Mouse (Mus musculus): Measurements from ENCODE around the gene Wdcp. TPM values are rescaled to one million over a fixed set of nuclear protein-coding genes. Genes with fewer than 3 reads are reported as not detected.
"Not testable (repeated sequence)": the region's sequence is repeated elsewhere in the genome, so short reads cannot be mapped to it uniquely, and the experiment has no call there.

The Wdcp gene
- polyA plus RNA-seq, 1 experiment from 2014 or later = 26.5 TPM

DNA sequence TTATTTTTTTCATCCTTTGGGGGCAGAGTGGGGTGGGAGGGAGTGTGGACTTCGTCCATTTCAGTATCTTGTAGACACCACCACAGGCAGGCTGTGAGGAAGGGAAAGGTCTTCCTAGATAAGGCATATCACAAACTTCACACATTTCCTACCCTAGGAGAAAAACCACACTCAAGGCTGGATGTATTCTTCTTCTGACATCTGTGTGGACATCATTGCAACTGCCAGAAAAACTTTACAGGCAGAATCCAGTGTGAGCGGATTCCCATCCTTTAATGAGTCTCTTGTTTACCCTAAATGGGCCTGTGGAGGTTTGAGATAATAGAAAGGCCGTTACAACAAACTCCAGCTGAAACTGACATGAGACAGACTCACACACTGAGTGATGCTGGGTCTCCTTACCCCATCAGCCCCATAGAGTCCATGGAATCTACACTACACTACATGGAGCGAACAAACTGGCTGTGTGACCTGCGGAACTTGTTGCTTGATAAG, 29.9 kb downstream of the Wdcp start:
- 76% methylated on average over 5 of the region's 5 CpGs for WGBS
- H3K4me2 ChIP-seq (replicated peaks) = no peak overlapping the region

DNA sequence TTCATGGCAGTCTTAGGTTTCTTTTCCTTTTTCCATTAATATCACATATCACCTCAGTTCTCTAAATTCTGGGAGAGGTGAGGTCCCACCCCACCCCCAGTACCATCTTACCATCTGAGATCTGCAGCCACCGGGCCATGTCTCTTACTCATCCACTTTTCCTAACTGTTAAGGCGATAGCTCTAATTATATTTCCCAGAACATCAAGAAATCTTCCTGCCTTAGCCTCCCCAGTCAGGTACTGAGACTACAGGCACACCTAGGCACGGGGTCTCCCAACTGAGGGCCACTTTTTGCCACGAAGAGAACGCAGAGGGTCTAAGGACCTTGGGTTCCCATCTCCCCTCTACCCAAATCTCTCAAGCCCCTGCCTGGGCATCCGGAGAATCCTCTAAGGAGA, 30.4 kb downstream of the Wdcp start:
- Histone ChIP-seq H3K9ac (peak overlapping the region; percentile 66; the same call in 1 of the 2 replicates), H3K4me1 (peaks cover 10% of the 10 kb centered on the region), H3K4me3 (peak overlapping the region; percentile 42; the same call in 1 of the 2 replicates), H3K4me2 (replicated peaks) (peak overlapping the region; percentile 88), H3K9me3 (no peaks in the 10 kb centered on the region), H3K27me3 (0 out of 2 replicates have a peak, but pooled peaks cover 8% of the 10 kb centered on the region), H3K36me3 (peaks cover 4% of the 10 kb centered on the region), H3K27ac (no peak overlapping the region)
- WGBS = 78% methylated on average over 6 of the region's 6 CpGs
- no peak for ATAC-seq (ENCODE audit: low FRiP score, low read depth)

More for the DNA sequence above, 29.9 kb downstream of the Wdcp start:
- Histone ChIP-seq H3K4me1 (peaks cover 10% of the 10 kb centered on the region), H3K27ac (no peak overlapping the region), H3K9ac (no peak overlapping the region), H3K36me3 (no peaks in the 10 kb centered on the region), H3K9me3 (no peaks in the 10 kb centered on the region), H3K4me3 (no peak overlapping the region), H3K27me3 (0 out of 2 replicates have a peak, but pooled peaks cover 8% of the 10 kb centered on the region)
- no peak for ATAC-seq (ENCODE audit: low FRiP score, low read depth)

DNA sequence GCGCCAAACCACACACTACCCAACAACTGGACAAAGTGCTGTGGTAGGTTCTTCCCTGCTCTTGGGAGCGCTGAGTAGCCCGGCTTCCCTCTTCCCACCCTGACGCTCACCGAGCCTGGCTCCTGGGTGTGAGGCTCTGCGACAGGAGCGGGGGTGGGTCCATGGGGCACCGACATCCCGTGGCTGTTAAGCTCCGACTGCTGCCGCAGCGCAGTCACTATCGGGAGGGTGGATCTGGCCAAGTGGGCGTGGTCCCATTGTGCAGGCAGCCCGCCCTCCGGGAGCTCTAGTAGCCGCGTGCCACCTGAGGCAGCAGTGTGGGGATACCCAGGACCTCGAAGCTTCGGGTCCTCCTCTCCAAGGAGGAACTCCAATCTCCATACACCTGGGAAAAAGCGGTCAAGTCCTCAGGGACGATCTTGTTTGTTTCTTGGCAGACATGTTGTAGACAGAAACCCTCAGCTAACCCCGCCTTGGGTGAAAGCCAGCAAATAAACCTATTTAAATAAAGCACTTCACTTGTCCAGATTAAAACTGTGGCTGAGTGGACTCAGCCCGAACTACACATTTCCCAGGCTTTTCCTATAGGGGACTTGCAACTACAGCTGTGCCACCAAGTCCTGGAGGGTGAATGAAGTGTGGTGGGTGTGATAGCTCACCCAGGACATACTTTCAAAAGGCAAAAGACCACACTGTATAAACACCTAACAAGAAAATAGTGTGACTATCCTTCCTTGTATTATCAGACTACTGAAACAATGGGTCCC, 31.2 kb downstream of the Wdcp start, which contains the start of gene Mfsd2b:
TSS of gene Mfsd2b (minus strand) at position 199 of the 767 bp plus-strand sequence.
- peak within 1 kb of the TSS; percentile 66 for H3K9ac ChIP-seq
- H3K27ac ChIP-seq = no peak within 1 kb of the TSS
- 0 out of 2 replicates have a peak, but pooled peaks cover 8% of the 10 kb centered on the region for H3K27me3 ChIP-seq
- no peaks in the 10 kb centered on the region for H3K9me3 ChIP-seq
- H3K4me1 ChIP-seq = peaks cover 10% of the 10 kb centered on the region
- 6% methylated on average over 24 of the region's 24 CpGs for WGBS
- H3K4me3 ChIP-seq = peak within 1 kb of the TSS; percentile 42
- peaks cover 12% of the 10 kb centered on the region for H3K36me3 ChIP-seq
- peak within 1 kb of the TSS; percentile 88 for H3K4me2 ChIP-seq (replicated peaks)
- ATAC-seq (ENCODE audit: low FRiP score, low read depth) = peak; percentile 83

DNA sequence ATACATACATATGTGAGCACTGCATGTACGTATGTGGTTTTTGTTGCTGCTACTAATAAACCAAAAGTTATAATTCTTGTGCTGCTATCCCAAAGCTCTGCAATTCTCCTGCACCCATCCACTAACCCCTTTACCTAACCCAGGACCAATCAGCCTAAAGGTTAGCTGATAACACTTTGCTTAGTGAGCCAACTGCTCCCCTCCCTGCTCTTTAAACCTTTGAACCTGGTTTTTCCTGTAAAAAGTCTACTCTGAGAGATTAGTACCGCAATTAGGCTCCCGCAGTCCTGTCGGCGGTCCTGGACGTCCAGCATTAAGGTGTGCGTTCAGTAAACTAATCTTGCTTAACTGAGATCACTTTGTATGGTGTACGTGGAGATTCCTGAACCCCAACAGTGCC, 32.5 kb downstream of the Wdcp start:
- no peak for ATAC-seq (ENCODE audit: low FRiP score, low read depth)
- Histone ChIP-seq H3K4me2 (replicated peaks) (no peak overlapping the region), H3K27me3 (0 out of 2 replicates have a peak, but pooled peaks cover 8% of the 10 kb centered on the region), H3K9ac (no peak overlapping the region), H3K4me3 (no peak overlapping the region), H3K27ac (no peak overlapping the region), H3K9me3 (no peaks in the 10 kb centered on the region), H3K36me3 (peaks cover 18% of the 10 kb centered on the region), H3K4me1 (peaks cover 10% of the 10 kb centered on the region)
- WGBS = 77% methylated on average over 8 of the region's 8 CpGs

DNA sequence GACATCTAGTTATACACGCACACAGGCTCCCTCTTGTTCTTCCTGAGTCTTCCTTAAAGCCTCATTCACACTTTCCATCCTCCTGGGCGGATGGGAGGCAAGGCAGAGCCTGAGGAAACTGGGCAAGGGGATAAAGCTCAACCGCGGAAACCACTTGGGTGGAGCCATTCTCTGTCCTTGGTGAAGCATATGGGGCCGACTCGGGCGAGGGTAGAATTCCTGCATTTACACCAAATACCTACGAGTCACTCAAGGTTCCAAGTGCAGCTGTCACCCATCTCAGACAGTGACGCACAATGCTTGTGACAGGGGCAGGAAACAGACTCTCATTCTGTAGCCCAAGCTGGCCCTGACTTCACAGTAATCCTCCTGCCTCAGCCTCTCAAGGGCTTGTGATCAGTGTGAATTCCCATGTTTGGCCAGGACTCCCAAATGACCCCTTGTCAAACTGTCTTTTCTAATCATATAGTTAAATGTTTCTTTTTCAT, 35.2 kb downstream of the Wdcp start:
- Histone ChIP-seq H3K36me3 (peaks cover 29% of the 10 kb centered on the region), H3K4me3 (no peak overlapping the region), H3K27ac (no peak overlapping the region), H3K4me2 (replicated peaks) (no peak overlapping the region), H3K4me1 (peaks cover 10% of the 10 kb centered on the region), H3K9ac (no peak overlapping the region), H3K27me3 (0 out of 2 replicates have a peak, but pooled peaks cover 4% of the 10 kb centered on the region), H3K9me3 (no peaks in the 10 kb centered on the region)
- ATAC-seq (ENCODE audit: low FRiP score, low read depth) = no peak
- 80% methylated on average over 9 of the region's 9 CpGs for WGBS

DNA sequence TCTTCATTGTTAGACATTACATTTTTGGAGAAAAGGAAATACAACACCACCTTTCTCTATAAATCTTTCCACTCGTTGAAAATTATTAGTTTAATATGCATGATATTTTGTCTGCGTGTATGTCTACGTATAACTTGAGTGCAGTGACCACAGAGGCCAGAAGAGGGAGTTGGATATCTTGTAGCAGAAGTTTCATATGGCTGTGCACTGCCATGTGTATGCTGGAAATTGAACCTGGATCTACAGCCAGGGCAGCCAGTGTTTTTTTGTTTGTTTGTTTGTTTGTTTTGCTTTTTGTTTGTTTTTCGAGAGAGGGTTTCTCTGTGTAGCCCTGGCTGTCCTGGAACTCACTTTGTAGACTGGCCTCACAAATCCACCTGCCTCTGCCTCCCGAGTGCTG, 35.9 kb downstream of the Wdcp start:
- no peak overlapping the region for H3K4me3 ChIP-seq
- peaks cover 29% of the 10 kb centered on the region for H3K36me3 ChIP-seq
- H3K9ac ChIP-seq = no peak overlapping the region
- H3K4me2 ChIP-seq (replicated peaks) = no peak overlapping the region
- H3K4me1 ChIP-seq = peaks cover 6% of the 10 kb centered on the region
- no peak for ATAC-seq (ENCODE audit: low FRiP score, low read depth)
- 94% methylated on average over 5 of the region's 5 CpGs for WGBS
- H3K27me3 ChIP-seq = no peaks in the 10 kb centered on the region
- H3K27ac ChIP-seq = no peak overlapping the region
- H3K9me3 ChIP-seq = no peaks in the 10 kb centered on the region

DNA sequence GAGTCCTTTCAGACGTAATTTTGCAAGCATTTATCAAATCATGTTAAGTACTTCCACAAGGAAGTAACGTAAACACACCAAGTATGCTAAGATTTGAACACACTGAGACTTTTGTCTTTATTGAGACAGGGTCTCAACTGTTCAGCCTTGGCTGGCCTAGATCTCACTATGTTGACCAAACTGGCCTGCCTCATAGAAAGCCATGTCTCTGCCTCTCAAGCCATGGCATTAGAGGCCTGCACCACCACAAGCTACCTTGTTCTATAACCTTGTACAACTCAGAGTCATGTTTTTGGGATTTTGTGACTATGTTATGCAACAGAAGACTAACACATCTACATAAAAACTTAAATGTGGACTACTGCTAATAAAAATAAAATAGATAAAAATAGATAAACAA, 39.0 kb downstream of the Wdcp start:
- Histone ChIP-seq H3K9me3 (no peaks in the 10 kb centered on the region), H3K27me3 (no peaks in the 10 kb centered on the region), H3K4me2 (replicated peaks) (no peak overlapping the region), H3K9ac (no peak overlapping the region), H3K36me3 (peaks cover 42% of the 10 kb centered on the region), H3K27ac (no peak overlapping the region), H3K4me3 (no peak overlapping the region), H3K4me1 (no peaks in the 10 kb centered on the region)
- WGBS = 86% methylated on average over 2 of the region's 2 CpGs
- ATAC-seq (ENCODE audit: low FRiP score, low read depth) = no peak

DNA sequence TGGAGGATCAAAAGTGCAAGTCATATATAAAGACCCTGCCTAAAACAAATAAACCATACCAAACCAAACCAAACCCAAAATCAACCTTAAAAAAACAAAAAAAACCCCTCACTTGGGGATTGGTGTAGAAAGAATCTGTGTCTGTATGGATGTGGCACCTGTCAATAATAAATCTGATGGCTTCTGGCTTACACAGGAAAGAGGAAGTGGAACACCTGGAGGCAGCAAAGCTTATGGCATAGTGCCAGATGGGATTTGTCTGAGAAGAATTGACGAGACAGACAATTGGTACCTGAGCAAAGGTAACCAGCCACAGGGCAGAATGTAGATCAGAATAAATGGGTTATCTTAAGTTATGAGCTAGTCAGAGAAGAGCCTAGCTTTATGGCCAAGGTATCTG, 42.0 kb downstream of the Wdcp start:
- Histone ChIP-seq H3K4me2 (replicated peaks) (no peak overlapping the region), H3K27me3 (no peaks in the 10 kb centered on the region), H3K4me3 (no peak overlapping the region), H3K27ac (no peak overlapping the region), H3K9me3 (no peaks in the 10 kb centered on the region), H3K36me3 (peaks cover 24% of the 10 kb centered on the region), H3K4me1 (no peaks in the 10 kb centered on the region), H3K9ac (no peak overlapping the region)
- ATAC-seq (ENCODE audit: low FRiP score, low read depth) = no peak
- WGBS = 33% methylated on average over 1 of the region's 1 CpGs

DNA sequence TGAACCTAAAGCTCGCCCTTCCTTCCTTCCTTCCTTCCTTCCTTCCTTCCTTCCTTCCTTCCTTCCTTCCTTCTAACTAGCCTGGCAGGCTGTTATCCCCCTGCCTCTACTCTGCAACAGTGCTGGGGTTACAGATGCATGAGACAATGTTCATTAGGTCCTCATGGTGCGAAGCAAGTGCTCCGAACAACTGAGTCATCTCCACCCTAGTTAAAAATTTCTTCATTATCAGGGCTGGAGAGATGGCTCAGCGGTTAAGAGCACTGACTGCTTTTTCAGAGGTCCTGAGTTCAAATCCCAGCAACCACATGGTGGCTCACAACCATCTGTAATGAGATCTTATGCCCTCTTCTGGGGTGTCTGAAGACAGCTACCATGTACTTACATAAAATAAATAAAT, 43.5 kb downstream of the Wdcp start:
- peaks cover 31% of the 10 kb centered on the region for H3K36me3 ChIP-seq
- H3K4me1 ChIP-seq; H3K27me3 ChIP-seq; H3K4me3 ChIP-seq; H3K4me2 ChIP-seq (replicated peaks); H3K9ac ChIP-seq; H3K9me3 ChIP-seq; H3K27ac ChIP-seq; ATAC-seq (ENCODE audit: low FRiP score, low read depth): not testable (repeated sequence)
- 98% methylated on average over 4 of the region's 4 CpGs for WGBS

DNA sequence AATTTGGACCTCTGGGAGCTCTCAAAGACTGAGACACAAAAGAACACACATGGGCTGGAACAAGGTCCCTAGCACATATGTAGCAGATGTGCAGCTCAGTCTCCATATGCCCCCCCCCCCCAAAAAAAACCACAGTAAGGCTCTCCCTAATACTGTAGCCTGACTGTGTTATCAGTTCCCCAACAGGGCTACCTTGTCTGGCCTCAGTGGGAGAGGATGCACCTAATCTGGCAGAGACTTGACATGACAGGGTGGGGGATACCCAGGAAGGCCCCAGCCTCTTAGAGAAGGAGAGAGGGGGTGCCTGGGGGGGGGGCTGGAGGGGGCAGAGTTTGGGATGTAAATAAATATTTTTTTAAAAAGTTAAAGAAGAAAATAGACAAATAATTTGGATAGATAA, 45.6 kb downstream of the Wdcp start:
- no peak overlapping the region for H3K4me3 ChIP-seq
- H3K9ac ChIP-seq = no peak overlapping the region
- peaks cover 26% of the 10 kb centered on the region for H3K36me3 ChIP-seq
- no peak overlapping the region for H3K27ac ChIP-seq
- H3K27me3 ChIP-seq = no peaks in the 10 kb centered on the region
- no peaks in the 10 kb centered on the region for H3K9me3 ChIP-seq
- no peaks in the 10 kb centered on the region for H3K4me1 ChIP-seq
- H3K4me2 ChIP-seq (replicated peaks) = no peak overlapping the region
- no peak for ATAC-seq (ENCODE audit: low FRiP score, low read depth)

DNA sequence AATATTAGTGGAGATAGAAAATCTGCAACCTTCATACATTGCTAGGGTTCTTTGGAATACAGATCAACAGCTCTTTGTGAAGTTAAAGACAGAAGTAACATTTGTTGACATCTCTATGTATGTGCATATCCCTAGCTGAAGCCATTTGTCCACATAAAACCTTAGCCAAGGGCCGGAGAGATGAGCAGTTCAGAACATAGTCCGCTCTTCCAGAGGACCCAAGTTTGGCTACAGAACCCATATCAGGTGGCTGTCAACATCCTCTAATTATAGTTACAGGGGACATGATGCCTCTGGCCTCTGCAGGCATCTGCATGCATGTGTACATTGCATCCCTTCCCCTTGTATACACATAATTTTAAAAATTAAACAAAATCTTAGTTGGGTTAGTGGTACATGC, 46.1 kb downstream of the Wdcp start:
- H3K4me3 ChIP-seq = no peak overlapping the region
- H3K27me3 ChIP-seq = no peaks in the 10 kb centered on the region
- WGBS = 92% methylated on average over 2 of the region's 2 CpGs
- H3K4me1 ChIP-seq = no peaks in the 10 kb centered on the region
- ATAC-seq (ENCODE audit: low FRiP score, low read depth) = no peak
- peaks cover 29% of the 10 kb centered on the region for H3K36me3 ChIP-seq
- no peaks in the 10 kb centered on the region for H3K9me3 ChIP-seq
- H3K4me2 ChIP-seq (replicated peaks) = no peak overlapping the region
- H3K9ac ChIP-seq = no peak overlapping the region
- H3K27ac ChIP-seq = no peak overlapping the region

DNA sequence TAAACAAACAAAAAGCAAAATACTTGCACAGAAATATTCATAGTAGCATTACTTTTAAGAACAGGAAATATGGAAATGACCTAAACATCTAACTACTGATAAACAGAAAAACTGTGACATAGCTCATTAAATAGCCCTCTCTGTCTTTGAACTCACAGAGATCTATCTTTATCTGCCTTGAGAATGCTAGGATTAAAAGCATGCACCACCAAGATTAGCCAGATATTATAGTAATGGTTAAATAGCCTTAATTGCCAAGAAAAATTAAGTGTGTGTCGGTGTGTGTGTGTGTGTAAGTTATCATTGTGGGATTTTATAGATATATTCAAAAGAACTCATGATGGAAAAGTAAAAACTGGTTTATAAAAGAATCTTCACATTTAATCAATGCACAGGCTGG, 46.8 kb downstream of the Wdcp start:
- H3K27me3 ChIP-seq = no peaks in the 10 kb centered on the region
- H3K27ac ChIP-seq = no peak overlapping the region
- WGBS = 87% methylated on average over 1 of the region's 1 CpGs
- no peak overlapping the region for H3K4me2 ChIP-seq (replicated peaks)
- H3K4me3 ChIP-seq = no peak overlapping the region
- peaks cover 26% of the 10 kb centered on the region for H3K36me3 ChIP-seq
- no peaks in the 10 kb centered on the region for H3K4me1 ChIP-seq
- ATAC-seq (ENCODE audit: low FRiP score, low read depth) = no peak
- no peak overlapping the region for H3K9ac ChIP-seq
- no peaks in the 10 kb centered on the region for H3K9me3 ChIP-seq
